Mouse (Mus musculus) liver, postnatal 0 days (tissue): ENCODE data around the gene Tmem129. TPM values are rescaled to one million over a fixed set of nuclear protein-coding genes. Genes with fewer than 3 reads are reported as not detected.

ENCODE experiments used
- ATAC-seq: fragments of 200-750 bp; cut with Nextera tagmentation; 2 replicates; pipeline ENCODE4 v1.8.0; 2017; ENCODE audit warnings: mild to moderate bottlenecking, moderate library complexity
- DNase-seq: peaks from one replicate; pipeline ENCODE4 v3.0.0-alpha.2; 2016
- H3K27ac ChIP-seq: fragments of 300-500 bp; sonication (generic); 2 replicates; pipeline ENCODE4 v1.5.1; 2014; ENCODE audit warnings: antibody characterized with exemption, moderate library complexity, mild to moderate bottlenecking, low read depth
- H3K27me3 ChIP-seq: fragments of 300-500 bp; sonication (generic); 2 replicates; pipeline ENCODE4 v1.6.1; 2014; ENCODE audit warnings: low read length, control low read depth, mixed read lengths; ENCODE audit not compliant: insufficient read depth
- H3K36me3 ChIP-seq: fragments of 300-500 bp; sonication (generic); replicated peaks from 2 replicates; pipeline ENCODE4 v1.6.1; 2014; ENCODE audit warnings: mild to moderate bottlenecking, control low read depth, low read length, moderate library complexity, mixed read lengths; ENCODE audit not compliant: insufficient read depth
- H3K4me1 ChIP-seq: fragments of 300-500 bp; sonication (generic); 2 replicates; pipeline ENCODE4 v1.6.1; 2014; ENCODE audit warnings: antibody characterized with exemption, mild to moderate bottlenecking, control low read depth; ENCODE audit not compliant: insufficient read depth
- H3K4me2 ChIP-seq: fragments of 300-500 bp; sonication (generic); 2 replicates; pipeline ENCODE4 v1.6.1; 2014; ENCODE audit warnings: low read depth, mild to moderate bottlenecking, low read length, moderate library complexity, mixed read lengths
- H3K4me3 ChIP-seq: fragments of 300-500 bp; sonication (generic); 2 replicates; pipeline ENCODE4 v1.5.1; 2014; ENCODE audit warnings: low read depth, low read length
- H3K9ac ChIP-seq: fragments of 300-500 bp; sonication (generic); replicated peaks from 2 replicates; pipeline ENCODE4 v1.6.1; 2014; ENCODE audit warnings: mild to moderate bottlenecking, moderate library complexity
- H3K9me3 ChIP-seq: fragments of 300-500 bp; sonication (generic); 2 replicates; pipeline ENCODE4 v1.6.1; 2016; ENCODE audit warnings: mild to moderate bottlenecking, control low read depth, low read length, mixed read lengths
- CTCF ChIP-seq: sonication (generic); IDR thresholded peaks from 2 replicates; pipeline ENCODE4 v1.5.1; 2016; ENCODE audit warnings: antibody characterized with exemption, low read depth
- EP300 ChIP-seq: IDR thresholded peaks from 2 replicates; pipeline ENCODE4 v1.6.1; 2016; ENCODE audit warnings: antibody characterized with exemption, low read depth, mild to moderate bottlenecking
- WGBS: fragments of 180-500 bp; shearing (Covaris S2); extraction: QIAGEN DNeasy Blood & Tissue Kit; methylation state at CpG from one replicate; pipeline ENCODE4 v1.1.7; 2014; ENCODE audit not compliant: insufficient replicate concordance; 5-methylcytosine and 5-hydroxymethylcytosine counted together
- polyA plus RNA-seq: library from polyadenylated mRNA; unstranded; fragments of >200 nt; fragmentation: Nextera tagmentation; extraction: Ambion mirVana; gene quantifications from 2 replicates; pipeline ENCODE4 v1.2.1, GENCODE M21; 2015

Gene Tmem129
- polyA plus RNA-seq, 1 experiment from 2014 or later: 16.5 TPM

DNA sequence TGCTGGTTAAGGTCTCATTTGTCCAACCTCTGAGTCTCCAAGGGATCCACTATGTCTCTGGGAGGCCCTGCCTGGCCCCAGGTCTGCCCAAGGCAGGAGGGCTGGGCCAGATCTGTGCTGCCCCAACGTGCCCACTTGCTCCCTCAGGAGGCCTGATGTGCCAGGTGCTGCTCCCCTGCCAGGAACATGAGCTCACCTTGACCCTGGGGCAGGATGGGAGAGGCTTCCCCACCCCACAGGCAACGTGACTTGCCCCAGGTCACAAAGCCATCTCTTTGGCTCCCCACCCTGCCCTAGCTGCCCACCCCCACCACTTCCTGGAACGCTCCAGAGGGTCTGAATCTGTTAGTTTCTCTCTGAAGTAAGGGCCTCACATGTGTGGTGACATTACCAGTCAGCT lies 22.8 kb upstream of the Tmem129 start:
- Histone ChIP-seq H3K9me3 (no peaks in the 10 kb centered on the region), H3K4me3 (no peak overlapping the region), H3K27me3 (no peaks in the 10 kb centered on the region), H3K27ac (no peak overlapping the region), H3K9ac (no peak overlapping the region), H3K4me1 (no peaks in the 10 kb centered on the region; the same call in 1 of the 2 replicates), H3K4me2 (no peak overlapping the region), H3K36me3 (no peaks in the 10 kb centered on the region)
- DNase-seq: no peak
- ATAC-seq: no peak
- TF ChIP-seq EP300: no peak
- TF ChIP-seq CTCF: no peak
- WGBS: 29% methylated on average over 3 of the region's 3 CpGs

DNA sequence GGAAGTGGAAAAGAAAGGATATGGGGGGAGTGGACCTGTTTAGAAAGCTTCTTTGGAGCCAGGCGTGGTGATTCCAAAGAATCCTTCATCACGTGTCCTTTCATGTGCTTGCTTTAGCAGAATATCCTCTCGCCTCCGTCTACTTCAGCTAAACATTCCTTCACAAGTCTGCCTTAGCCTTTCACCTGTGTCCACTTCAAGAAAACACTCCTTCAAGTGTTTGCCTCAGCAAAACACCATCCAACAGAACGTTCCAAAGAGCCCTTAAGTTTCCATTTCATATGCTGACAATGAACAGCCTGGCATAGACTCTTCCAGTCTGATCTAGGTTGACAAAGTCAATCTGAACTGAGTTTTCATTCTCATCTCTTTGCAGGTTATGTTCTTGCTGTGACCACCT lies 20.0 kb upstream of the Tmem129 start:
- Histone ChIP-seq H3K4me3 (no peak overlapping the region), H3K36me3 (no peaks in the 10 kb centered on the region; the same call in 1 of the 2 replicates), H3K9ac (no peak overlapping the region), H3K27ac (no peak overlapping the region), H3K27me3 (no peaks in the 10 kb centered on the region), H3K4me1 (no peaks in the 10 kb centered on the region; the same call in 1 of the 2 replicates), H3K9me3 (no peaks in the 10 kb centered on the region), H3K4me2 (no peak overlapping the region)
- no peak for TF ChIP-seq EP300
- TF ChIP-seq CTCF: no peak
- no peak for ATAC-seq
- DNase-seq: no peak
- WGBS: 74% methylated on average over 5 of the region's 5 CpGs

DNA sequence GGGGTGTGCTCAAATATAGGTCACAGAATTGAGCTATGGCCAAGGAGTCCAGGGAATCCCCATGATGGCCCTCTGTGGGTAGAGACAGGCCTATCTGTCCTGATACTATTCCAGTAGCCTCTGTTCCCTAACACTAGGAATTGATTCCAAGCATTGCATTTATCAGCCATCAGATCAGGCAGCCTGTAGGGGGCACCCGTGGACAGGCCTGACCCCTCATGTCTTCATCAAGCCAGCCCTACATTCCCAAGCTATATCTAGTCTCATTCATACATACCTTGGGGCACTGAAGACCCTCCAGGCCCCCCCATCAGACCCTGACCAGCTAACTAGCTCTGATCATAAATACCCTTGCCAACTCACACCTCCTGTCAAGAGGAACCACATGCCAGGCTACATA lies 17.7 kb upstream of the Tmem129 start:
- 0 out of 2 replicates have a peak, but pooled peaks have one; percentile 23 for ATAC-seq
- DNase-seq: peak; percentile 73
- H3K4me2 ChIP-seq: no peak overlapping the region
- peak; percentile 77 for TF ChIP-seq CTCF
- TF ChIP-seq EP300: no peak
- H3K36me3 ChIP-seq: peaks cover 17% of the 10 kb centered on the region
- no peak overlapping the region for H3K9ac ChIP-seq
- H3K27ac ChIP-seq: no peak overlapping the region
- WGBS: 0% methylated on average over 1 of the region's 1 CpGs
- H3K4me1 ChIP-seq: no peaks in the 10 kb centered on the region
- H3K4me3 ChIP-seq: no peak overlapping the region
- H3K9me3 ChIP-seq: no peaks in the 10 kb centered on the region
- H3K27me3 ChIP-seq: no peaks in the 10 kb centered on the region

DNA sequence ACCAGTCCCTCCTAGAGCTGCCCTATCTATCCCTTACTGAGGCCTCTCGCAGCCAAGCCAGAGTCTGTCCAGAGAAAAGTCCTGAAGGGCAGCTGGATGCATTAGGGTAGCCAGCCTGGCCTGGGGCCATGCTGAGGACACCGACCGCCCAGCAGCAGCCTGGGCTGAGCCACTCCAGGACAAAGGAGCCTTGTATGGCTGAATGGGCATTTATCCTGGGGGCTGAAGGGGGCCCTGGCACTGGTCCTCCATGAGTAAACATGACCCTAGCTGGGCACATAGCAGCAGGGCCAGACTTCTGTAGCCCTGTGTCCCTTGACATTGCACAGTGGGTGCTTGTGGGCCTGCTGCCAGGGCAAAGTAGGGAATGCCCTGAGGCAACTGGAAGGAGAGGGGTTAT lies 16.2 kb upstream of the Tmem129 start:
- DNase-seq: no peak
- 89% methylated on average over 3 of the region's 3 CpGs for WGBS
- H3K27me3 ChIP-seq: no peaks in the 10 kb centered on the region
- H3K36me3 ChIP-seq: peaks cover 28% of the 10 kb centered on the region
- 0 out of 2 replicates have a peak, but pooled peaks have one; percentile 17 for ATAC-seq
- no peak overlapping the region for H3K27ac ChIP-seq
- H3K4me1 ChIP-seq: no peaks in the 10 kb centered on the region
- H3K9me3 ChIP-seq: no peaks in the 10 kb centered on the region
- no peak overlapping the region for H3K9ac ChIP-seq
- H3K4me3 ChIP-seq: no peak overlapping the region
- TF ChIP-seq CTCF: no peak
- no peak for TF ChIP-seq EP300
- no peak overlapping the region for H3K4me2 ChIP-seq

DNA sequence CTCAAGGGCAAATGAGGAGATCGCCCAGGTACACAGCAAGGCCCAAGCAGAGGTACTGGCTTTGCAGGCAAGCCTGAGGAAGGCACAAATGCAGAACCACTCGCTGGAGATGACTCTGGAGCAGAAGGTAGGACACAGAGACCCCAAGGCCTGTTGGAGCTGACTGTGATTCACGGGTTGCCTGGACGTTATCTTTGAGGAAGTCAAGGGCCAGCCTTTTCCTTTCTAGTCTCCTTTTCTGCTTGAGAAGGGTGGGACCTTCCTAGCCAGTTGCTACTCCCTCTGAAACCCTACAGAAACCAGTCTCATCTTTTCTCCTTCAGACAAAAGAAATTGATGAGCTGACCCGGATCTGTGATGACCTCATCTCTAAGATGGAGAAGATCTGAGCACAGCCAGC lies 13.4 kb upstream of the Tmem129 start:
- TF ChIP-seq EP300 (no peak), CTCF (no peak)
- WGBS: 54% methylated on average over 5 of the region's 5 CpGs
- H3K4me2 ChIP-seq: no peak overlapping the region
- no peaks in the 10 kb centered on the region for H3K27me3 ChIP-seq
- no peak for DNase-seq
- peaks cover 55% of the 10 kb centered on the region for H3K36me3 ChIP-seq
- no peak overlapping the region for H3K4me3 ChIP-seq
- no peak overlapping the region for H3K9ac ChIP-seq
- ATAC-seq: no peak
- no peaks in the 10 kb centered on the region for H3K4me1 ChIP-seq
- H3K9me3 ChIP-seq: no peaks in the 10 kb centered on the region
- no peak overlapping the region for H3K27ac ChIP-seq

DNA sequence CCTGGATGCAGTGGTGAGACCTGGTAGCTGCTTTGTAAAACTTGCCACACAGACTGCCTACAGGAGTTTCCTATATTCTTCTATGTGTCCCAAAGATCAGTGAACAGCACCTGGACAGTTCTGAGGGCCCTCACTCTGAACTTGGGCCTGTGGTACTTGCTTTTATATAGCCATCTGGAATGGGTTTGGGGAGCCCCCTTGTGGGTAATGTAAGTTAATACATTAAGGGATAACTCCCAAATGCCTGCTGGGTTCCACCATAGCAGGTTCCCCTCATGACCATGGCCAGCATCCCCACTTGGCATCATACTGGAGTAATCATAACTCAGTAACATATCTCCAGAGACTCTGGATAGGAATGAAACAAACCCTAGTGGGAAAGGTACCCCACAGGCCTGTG lies 10.0 kb upstream of the Tmem129 start:
- no peak overlapping the region for H3K4me2 ChIP-seq
- no peak for DNase-seq
- TF ChIP-seq EP300 (no peak), CTCF (peak; percentile 56)
- H3K4me1 ChIP-seq: no peaks in the 10 kb centered on the region
- H3K4me3 ChIP-seq: no peak overlapping the region
- H3K27me3 ChIP-seq: no peaks in the 10 kb centered on the region
- no peak overlapping the region for H3K9ac ChIP-seq
- no peak for ATAC-seq
- H3K36me3 ChIP-seq: peaks cover 79% of the 10 kb centered on the region
- no peak overlapping the region for H3K27ac ChIP-seq
- no peaks in the 10 kb centered on the region for H3K9me3 ChIP-seq

DNA sequence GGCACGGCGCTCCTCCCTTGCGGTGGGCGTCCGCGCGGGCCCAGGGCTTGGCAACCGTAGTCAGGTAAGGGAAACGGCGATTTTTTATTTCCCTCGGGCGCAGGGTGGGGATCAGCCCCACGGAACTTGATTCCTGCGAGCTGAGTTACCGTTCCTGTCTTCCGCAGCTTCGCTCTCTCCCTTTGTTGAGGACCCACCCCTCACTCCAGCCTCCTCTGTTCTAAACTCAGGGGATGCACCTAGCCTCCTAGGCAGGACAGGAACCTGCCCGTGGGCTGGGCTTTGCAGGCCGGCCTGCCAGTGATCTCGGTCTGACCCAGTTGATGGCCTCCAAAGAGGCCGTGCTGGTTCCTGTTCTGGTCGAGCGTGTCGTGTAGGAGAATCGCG lies 441 bp upstream of the Tmem129 start:
- H3K4me1 ChIP-seq: peaks cover 25% of the 10 kb centered on the region
- no peaks in the 10 kb centered on the region for H3K9me3 ChIP-seq
- peak overlapping the region; percentile 94 for H3K9ac ChIP-seq
- ATAC-seq (no peak), DNase-seq (no peak)
- H3K36me3 ChIP-seq: peaks cover 49% of the 10 kb centered on the region
- H3K27me3 ChIP-seq: no peaks in the 10 kb centered on the region
- under 1% methylated on average over 18 of the region's 26 CpGs for WGBS
- peak overlapping the region; percentile 98 for H3K27ac ChIP-seq
- TF ChIP-seq EP300 (no peak), CTCF (no peak)
- peak overlapping the region; percentile 78 for H3K4me3 ChIP-seq
- H3K4me2 ChIP-seq: peak overlapping the region; percentile 92
